Mouse (Mus musculus) heart, embryonic 14.5 days (tissue): ENCODE measurements around the gene Zfp64. TPM values are rescaled to one million over a fixed set of nuclear protein-coding genes. Genes with fewer than 3 reads are reported as not detected.
A peak's percentile ranks its signal among the peaks of the same experiment; 100 is the strongest.

ENCODE experiments used
- ATAC-seq: fragments of 200-750 bp; cut with Nextera tagmentation; 2 replicates; pipeline ENCODE4 v1.8.0; 2017; ENCODE audit warnings: low read depth, moderate TSS enrichment; ENCODE audit not compliant: insufficient number of reproducible peaks, insufficient read depth, low FRiP score
- H3K27ac ChIP-seq, 2 experiments: fragments of 200-500 bp in 1 of 2; fragments of 300-500 bp in 1 of 2; sonication (generic) in 1 of 2; replicated peaks in 1 of 2; 2 replicates each; pipeline ENCODE4 v1.5.1; 2012 to 2014; ENCODE audit warnings: low read depth in 2 of 2, low read length in 2 of 2, control low read depth in 1 of 2, mild to moderate bottlenecking in 1 of 2, mixed read lengths in 1 of 2; ENCODE audit not compliant: control insufficient read depth in 1 of 2, insufficient read depth in 1 of 2
- H3K27me3 ChIP-seq: fragments of 300-500 bp; sonication (generic); 2 replicates; pipeline ENCODE4 v1.6.1; 2014; ENCODE audit warnings: mild to moderate bottlenecking, low read length, control low read depth; ENCODE audit not compliant: control insufficient read depth, insufficient read depth
- H3K36me3 ChIP-seq: fragments of 300-500 bp; sonication (generic); 2 replicates; pipeline ENCODE4 v1.6.1; 2014; ENCODE audit warnings: mild to moderate bottlenecking, control low read depth, low read length, mixed read lengths; ENCODE audit not compliant: control insufficient read depth, insufficient read depth
- H3K4me1 ChIP-seq, 2 experiments: fragments of 200-500 bp in 1 of 2; fragments of 300-500 bp in 1 of 2; sonication (generic) in 1 of 2; 2 replicates each; pipeline ENCODE4 v1.6.1; 2012 to 2014; ENCODE audit warnings: low read length in 2 of 2, control low read depth in 1 of 2, mixed read lengths in 1 of 2; ENCODE audit not compliant: control insufficient read depth in 2 of 2, insufficient read depth in 2 of 2
- H3K4me2 ChIP-seq: fragments of 300-500 bp; sonication (generic); 2 replicates; pipeline ENCODE4 v1.6.1; 2014; ENCODE audit warnings: mild to moderate bottlenecking, low read length
- H3K4me3 ChIP-seq, 2 experiments: fragments of 200-500 bp in 1 of 2; fragments of 300-500 bp in 1 of 2; sonication (generic) in 1 of 2; 2 replicates each; pipeline ENCODE4 v1.5.1; 2012 to 2014; ENCODE audit warnings: low read length in 2 of 2, mild to moderate bottlenecking in 2 of 2, control low read depth in 1 of 2, low read depth in 1 of 2, moderate library complexity in 1 of 2; ENCODE audit not compliant: control insufficient read depth in 1 of 2, insufficient read depth in 1 of 2
- H3K9ac ChIP-seq: fragments of 300-500 bp; sonication (generic); 2 replicates; pipeline ENCODE4 v1.6.1; 2014; ENCODE audit warnings: mild to moderate bottlenecking, low read length
- H3K9me3 ChIP-seq: fragments of 300-500 bp; sonication (generic); 2 replicates; pipeline ENCODE4 v1.6.1; 2016; ENCODE audit warnings: low read length, control low read depth; ENCODE audit not compliant: control insufficient read depth
- WGBS: fragments of 180-500 bp; shearing (Covaris S2); extraction: QIAGEN DNeasy Blood & Tissue Kit; methylation state at CpG from one replicate; pipeline ENCODE4 v1.1.7; 2014; 5-methylcytosine and 5-hydroxymethylcytosine counted together
- polyA plus RNA-seq: library from polyadenylated mRNA; unstranded; fragments of >200 nt; fragmentation: Nextera tagmentation; extraction: Ambion mirVana; gene quantifications from 2 replicates; pipeline ENCODE4 v1.2.1, GENCODE M21; 2014

The Zfp64 gene
- polyA plus RNA-seq, 1 experiment from 2014 or later: 15.3 TPM

- no peaks in the 10 kb centered on the region for H3K27me3 ChIP-seq
- no peak overlapping the region for H3K9ac ChIP-seq
- ATAC-seq: no peak
- H3K9me3 ChIP-seq: no peaks in the 10 kb centered on the region
- no peak overlapping the region for H3K4me2 ChIP-seq
- no peak overlapping the region for H3K4me3 ChIP-seq
- no peak overlapping the region for H3K27ac ChIP-seq
- H3K4me1 ChIP-seq: no peaks in the 10 kb centered on the region
- WGBS: 85% methylated on average over 37 of the region's 37 CpGs
- H3K36me3 ChIP-seq: peaks cover 32% of the 10 kb centered on the region
Measured at GRCm38 (mm10) chr2:168926257-168926810, 29.1 kb downstream of the Zfp64 start.

- ATAC-seq: no peak
- Histone ChIP-seq H3K9me3 (no peaks in the 10 kb centered on the region), H3K9ac (no peak overlapping the region), H3K4me3 (no peak overlapping the region), H3K4me1 (peaks cover 0 to 2% of the 10 kb centered on the region in 2 experiments; a peak in 1 of 4 replicates), H3K27me3 (peaks cover 3% of the 10 kb centered on the region; the same call in 1 of the 2 replicates), H3K27ac (no peak overlapping the region), H3K36me3 (peaks cover 22% of the 10 kb centered on the region), H3K4me2 (no peak overlapping the region)
- WGBS: 7% methylated on average over 9 of the region's 9 CpGs
Measured at GRCm38 (mm10) chr2:168923706-168924105, 31.7 kb downstream of the Zfp64 start.

- 84% methylated on average over 5 of the region's 5 CpGs for WGBS
- no peak overlapping the region for H3K4me3 ChIP-seq
- no peaks in the 10 kb centered on the region for H3K9me3 ChIP-seq
- peaks cover 18% of the 10 kb centered on the region for H3K36me3 ChIP-seq
- H3K4me1 ChIP-seq: peaks cover 0 to 2% of the 10 kb centered on the region in 2 experiments; a peak in 1 of 4 replicates
- peaks cover 3% of the 10 kb centered on the region; the same call in 1 of the 2 replicates for H3K27me3 ChIP-seq
- ATAC-seq: no peak
- no peak overlapping the region for H3K27ac ChIP-seq
- no peak overlapping the region for H3K4me2 ChIP-seq
- H3K9ac ChIP-seq: no peak overlapping the region
Measured at GRCm38 (mm10) chr2:168922466-168922865, 32.9 kb downstream of the Zfp64 start.

GRCm38 (mm10) chr2:168920007-168920406 is 35.4 kb downstream of the Zfp64 start:
- no peak for ATAC-seq
- H3K27ac ChIP-seq: no peak overlapping the region
- H3K4me1 ChIP-seq: peaks cover 0 to 2% of the 10 kb centered on the region in 2 experiments; a peak in 1 of 4 replicates
- H3K27me3 ChIP-seq: peaks cover 3% of the 10 kb centered on the region; the same call in 1 of the 2 replicates
- 34% methylated on average over 15 of the region's 15 CpGs for WGBS
- no peaks in the 10 kb centered on the region; the same call in 1 of the 2 replicates for H3K36me3 ChIP-seq
- no peak overlapping the region for H3K9ac ChIP-seq
- H3K4me2 ChIP-seq: peak overlapping the region; percentile 17; the same call in 1 of the 2 replicates
- no peaks in the 10 kb centered on the region for H3K9me3 ChIP-seq
- no peak overlapping the region for H3K4me3 ChIP-seq

GRCm38 (mm10) chr2:168912901-168913721 is 42.3 kb downstream of the Zfp64 start:
- H3K27ac ChIP-seq: no peak overlapping the region
- H3K4me3 ChIP-seq: peak overlapping the region; percentile 40 to 49
- peaks cover 45% of the 10 kb centered on the region for H3K27me3 ChIP-seq
- no peaks in the 10 kb centered on the region for H3K36me3 ChIP-seq
- 2% methylated on average over 31 of the region's 31 CpGs for WGBS
- peaks cover 5 to 14% of the 10 kb centered on the region in 2 experiments; a peak in 3 of 4 replicates for H3K4me1 ChIP-seq
- no peaks in the 10 kb centered on the region; the same call in 1 of the 2 replicates for H3K9me3 ChIP-seq
- H3K9ac ChIP-seq: peak overlapping the region; percentile 8; the same call in 1 of the 2 replicates
- ATAC-seq: no peak
- peak overlapping the region; percentile 93 for H3K4me2 ChIP-seq

GRCm38 (mm10) chr2:168912051-168912891 is 43.1 kb downstream of the Zfp64 start:
- Histone ChIP-seq H3K27me3 (peaks cover 45% of the 10 kb centered on the region), H3K4me1 (peaks cover 5 to 14% of the 10 kb centered on the region in 2 experiments; a peak in 3 of 4 replicates), H3K9ac (peak overlapping the region; percentile 8; the same call in 1 of the 2 replicates), H3K4me3 (peak overlapping the region; percentile 40 to 49), H3K36me3 (no peaks in the 10 kb centered on the region), H3K4me2 (peak overlapping the region; percentile 93), H3K27ac (no peak overlapping the region), H3K9me3 (no peaks in the 10 kb centered on the region; the same call in 1 of the 2 replicates)
- ATAC-seq: no peak
- 1% methylated on average over 70 of the region's 70 CpGs for WGBS

GRCm38 (mm10) chr2:168911527-168911926 is 43.9 kb downstream of the Zfp64 start:
- no peak for ATAC-seq
- peak overlapping the region; percentile 40 to 49 for H3K4me3 ChIP-seq
- H3K36me3 ChIP-seq: no peaks in the 10 kb centered on the region
- H3K27me3 ChIP-seq: peaks cover 47% of the 10 kb centered on the region
- no peaks in the 10 kb centered on the region; the same call in 1 of the 2 replicates for H3K9me3 ChIP-seq
- no peak overlapping the region for H3K27ac ChIP-seq
- H3K4me2 ChIP-seq: peak overlapping the region; percentile 93
- 3% methylated on average over 19 of the region's 19 CpGs for WGBS
- H3K4me1 ChIP-seq: peaks cover 5 to 14% of the 10 kb centered on the region in 2 experiments; a peak in 3 of 4 replicates
- no peak overlapping the region for H3K9ac ChIP-seq
